In the genomic region with DNA sequence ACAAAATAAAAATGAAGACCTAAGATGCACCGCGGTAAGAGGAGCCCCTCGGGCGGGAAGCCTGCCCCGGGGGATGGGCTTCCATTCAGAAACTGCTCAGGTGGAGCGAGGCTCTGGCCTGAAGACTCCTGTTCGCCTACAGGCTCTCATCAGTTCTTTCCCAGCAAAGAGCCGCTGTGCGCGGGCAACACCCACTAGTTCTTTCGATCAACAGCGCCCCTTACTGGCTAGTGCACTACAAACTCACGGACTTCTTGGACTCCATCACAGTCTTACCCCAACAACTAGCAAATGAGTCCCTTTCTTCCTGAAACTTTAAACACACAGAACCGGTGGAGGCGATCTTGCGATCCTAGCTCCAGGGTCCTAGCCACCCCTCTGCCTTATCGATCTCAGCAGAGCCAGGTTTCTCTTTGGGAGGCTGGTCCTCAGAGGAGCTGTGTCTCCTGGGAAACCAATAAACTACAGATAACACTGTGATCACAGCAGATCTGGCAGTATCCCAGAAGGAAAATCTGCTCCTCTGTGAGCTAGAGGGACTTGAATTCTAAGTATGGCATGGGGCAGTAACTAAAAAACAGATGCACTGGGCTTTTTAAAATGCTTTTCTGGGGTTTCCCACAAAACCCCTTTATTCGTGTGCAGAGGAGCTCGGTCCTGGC, we compare ENCODE assay signal across 8 mouse cellular contexts. TPM values are rescaled to one million over a fixed set of nuclear protein-coding genes. Genes with fewer than 3 reads are reported as not detected.
DNase-seq lines count a peak whose midpoint lies in the region; ATAC-seq and TF ChIP-seq lines count a peak whose summit lies in the region.

No protein-coding gene starts in this region.

- no peak overlapping the region for H3K27ac ChIP-seq in gastrocnemius, adult 2 months

- intact Hi-C loops in gastrocnemius, adult 2 months (cut with DNase I), result loop anchor here (2.0 to 5.0 kb wide), 2 partner anchors 152 to 233 kb away; no protein-coding TSS in a partner anchor

- peak; percentile 99 for ATAC-seq in common myeloid progenitor, adult 5-6 weeks (replicated peaks; ENCODE audit: low read depth, poor library complexity, severe bottlenecking)
- peak; percentile 98 for ATAC-seq in megakaryocyte progenitor cell, adult 5-6 weeks (replicated peaks; ENCODE audit: poor library complexity)

- peak; percentile 66 to 92 for DNase-seq in adrenal gland, adult (ENCODE audit: inconsistent age in 2 of 2, low spot score in 1 of 2)
- DNase-seq in gastrocnemius, adult 2 months, result peak; percentile 72
- DNase-seq in induced T-regulatory cell, adult 2 months (ENCODE audit: low read depth), result peak; percentile 54
- DNase-seq in left cerebral cortex, adult 8-10 months (ENCODE audit: low spot score in 2 of 2), result peak; percentile 39 to 56
- DNase-seq in right cerebral cortex, postnatal 25 days, result peak; percentile 66
- peak; percentile 36 for DNase-seq in yolk sac, embryonic 10.5 days (ENCODE audit: low spot score)

- peak; percentile 70 for TF ChIP-seq CTCF in gastrocnemius, adult 2 months (IDR thresholded peaks at IDR 0.05)

- H3K4me3 ChIP-seq in gastrocnemius, adult 2 months, result peak overlapping the region; percentile 42

RNA-seq across cellular contexts. Expression of gene Olig1, which starts 44.7 kb away (rescaled TPM):
- not detected in 2 replicates for total RNA-seq in common myeloid progenitor, adult 5-6 weeks (2017)
- not detected for total RNA-seq in gastrocnemius, adult 2 months (2021)
- total RNA-seq in left cerebral cortex, adult 8-10 months (2022), result 100 to 1,000 TPM in 1 of 4 experiments, 10 to 100 TPM in 3; 91.6 to 102 (median 92.5) TPM
- not detected in 2 replicates for total RNA-seq in megakaryocyte progenitor cell, adult 5-6 weeks (2015)
- total RNA-seq in megakaryocyte progenitor cell, adult 5-6 weeks (2017), result not detected in 2 replicates

RNA-seq across cellular contexts. Expression of gene Ifnar2, which starts 58.3 kb away (rescaled TPM):
- total RNA-seq in common myeloid progenitor, adult 5-6 weeks (2017), result 88.3 and 115 TPM in 2 replicates
- total RNA-seq in gastrocnemius, adult 2 months (2021), result 10 to 100 TPM in 1 of 2 experiments, 1 to 10 TPM in 1; 6.8 to 11.4 TPM
- total RNA-seq in left cerebral cortex, adult 8-10 months (2022), result 10 to 100 TPM; 20.8 to 40.4 (median 27.7) TPM
- total RNA-seq in megakaryocyte progenitor cell, adult 5-6 weeks (2015), result 146 and 154 TPM in 2 replicates
- total RNA-seq in megakaryocyte progenitor cell, adult 5-6 weeks (2017), result 113 and 122 TPM in 2 replicates

Comparison
In these comparisons a context has a peak if more than half of its experiments do, and no peak if none do; other contexts are left out.
1. RNA of gene Olig1, which starts 44.7 kb away (total RNA-seq): 91.6 to 102 TPM in left cerebral cortex, adult 8-10 months; not detected in gastrocnemius, adult 2 months, not detected in common myeloid progenitor, adult 5-6 weeks and not detected in megakaryocyte progenitor cell, adult 5-6 weeks; every median in the first group is over 10 times any median in the second.
2. Peak in every context shown above with its lines, with median percentiles within 50 percentile points of each other: DNase-seq.